Mouse (Mus musculus) large intestine, adult 2 months (tissue): ENCODE measurements at regions not wholly inside any gene's neighbourhood (a gene's known extent, or its start where the extent isn't known, plus 50 kb on each side); places are given as distances from the start of the nearest gene placed in this dataset.

ENCODE experiments used
- DNase-seq: peaks from one replicate; pipeline ENCODE4 v3.0.0-alpha.2; 2012; ENCODE audit warnings: low read depth, low spot score
- WGBS: fragments of 180-500 bp; shearing (Covaris S2); methylation state at CpG from one replicate; pipeline ENCODE4 v1.1.7; 2018; 5-methylcytosine and 5-hydroxymethylcytosine counted together

GRCm38 (mm10) chr11:18729742-18730141, 289.0 kb downstream of the Meis1 start:
- WGBS = 78% methylated on average over 4 of the region's 4 CpGs
- no peak for DNase-seq

DNA sequence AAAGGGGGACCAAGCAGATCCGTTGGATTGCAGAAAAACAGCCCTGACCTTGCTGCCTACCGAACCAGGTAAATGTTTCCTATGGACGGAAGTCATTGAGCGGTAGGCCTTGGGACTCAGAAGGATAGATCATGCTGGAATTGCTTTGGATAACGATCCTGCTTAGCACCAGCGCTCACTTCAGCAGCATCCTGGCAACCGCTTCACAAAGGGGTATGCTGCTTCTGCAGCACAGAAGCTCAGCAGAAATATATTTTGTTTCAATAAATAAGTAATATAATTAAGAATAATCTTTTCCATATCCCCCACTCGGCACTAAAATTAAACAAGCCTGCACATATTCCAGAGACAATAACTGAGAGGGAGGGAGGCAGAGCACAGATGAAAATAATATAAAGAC, 296.0 kb downstream of the Meis1 start:
- WGBS = 89% methylated on average over 8 of the region's 8 CpGs
- no peak for DNase-seq

- WGBS = 58% methylated on average over 1 of the region's 1 CpGs
- DNase-seq = no peak
Measured at GRCm38 (mm10) chr11:18715851-18716126, 303.0 kb downstream of the Meis1 start.

DNA sequence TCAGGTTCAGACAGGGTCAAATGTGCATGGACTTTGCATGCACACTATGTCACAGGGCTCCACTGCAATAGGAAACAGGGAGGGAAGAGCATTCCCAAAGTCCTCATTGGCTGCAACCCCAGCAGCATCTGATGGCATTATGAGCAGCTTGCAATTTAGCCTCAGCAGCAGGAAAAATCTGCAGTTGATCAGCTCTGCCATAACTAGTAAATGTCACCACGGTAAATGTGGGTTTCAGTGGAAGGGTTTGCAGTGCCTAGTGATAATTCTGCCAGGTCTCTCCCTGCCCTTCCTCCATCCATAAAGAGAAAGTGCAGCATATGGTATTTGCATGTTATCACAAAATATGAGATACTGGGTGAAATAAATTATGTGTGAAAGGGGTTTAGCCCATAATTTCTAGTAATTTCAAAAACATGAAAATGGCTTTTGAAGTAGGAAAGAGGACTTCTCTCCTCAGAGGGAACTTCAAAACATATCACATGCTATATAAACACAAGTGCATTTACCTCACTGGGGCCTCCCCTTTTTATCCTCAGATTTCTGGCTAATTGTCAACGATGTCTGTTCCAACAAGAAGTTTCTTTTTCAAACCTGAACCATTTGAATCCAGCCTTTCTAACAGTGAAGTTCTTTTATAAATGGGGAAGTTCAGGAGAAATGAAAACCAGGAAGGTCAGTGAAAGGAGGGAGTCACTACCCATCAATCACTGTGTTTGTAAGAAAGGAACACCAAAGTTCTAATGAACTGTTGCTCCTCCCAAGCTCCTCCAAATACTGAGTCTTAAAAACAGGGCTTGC, 303.5 kb downstream of the Meis1 start:
- no peak for DNase-seq
- 67% methylated on average over 2 of the region's 2 CpGs for WGBS

DNA sequence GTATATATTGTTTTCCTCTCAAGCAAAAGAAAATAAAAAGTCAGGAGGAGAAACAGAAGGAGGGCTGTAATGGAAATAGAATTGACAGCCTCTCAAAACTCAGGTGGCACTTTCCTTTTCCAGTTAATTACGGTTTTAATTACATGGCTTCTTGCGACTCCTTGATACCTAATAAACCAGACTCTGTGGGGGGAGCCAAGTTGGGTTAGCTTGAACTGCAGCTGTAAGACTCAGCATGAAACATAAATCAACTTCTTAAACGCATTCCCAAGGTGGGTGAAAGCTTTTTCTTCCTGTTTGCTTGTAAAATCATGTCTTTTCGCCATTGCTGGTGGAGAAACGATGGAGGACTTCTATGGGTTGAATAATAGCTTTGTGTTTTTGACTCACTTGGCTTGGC, 304.4 kb downstream of the Meis1 start:
- DNase-seq = no peak
- WGBS = 79% methylated on average over 5 of the region's 5 CpGs

- DNase-seq = no peak
- WGBS = 37% methylated on average over 10 of the region's 10 CpGs
Measured at GRCm38 (mm10) chr11:18712642-18713053, 306.1 kb downstream of the Meis1 start.

DNA sequence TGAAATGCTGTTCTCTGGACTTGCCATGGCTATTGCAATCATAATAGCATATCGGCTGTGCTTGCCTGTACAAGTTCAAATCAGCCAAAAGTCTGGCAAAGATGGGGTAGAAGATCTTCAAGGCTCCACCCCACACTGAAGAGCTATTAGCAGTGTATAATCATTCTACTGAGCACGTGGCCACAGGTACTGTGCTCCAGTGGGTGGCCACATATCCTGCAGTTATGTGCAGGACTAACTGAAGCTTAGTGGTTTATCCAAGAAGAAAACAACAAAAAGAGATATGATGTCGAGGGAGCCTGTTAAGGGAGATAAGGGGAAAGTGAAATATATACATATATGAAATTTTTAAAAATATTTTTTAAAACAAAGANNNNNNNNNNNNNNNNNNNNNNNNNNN, 309.2 kb downstream of the Meis1 start:
- DNase-seq = no peak
- 75% methylated on average over 3 of the region's 3 CpGs for WGBS

GRCm38 (mm10) chr11:18681593-18681992, 337.2 kb downstream of the Meis1 start:
- no peak for DNase-seq
- 72% methylated on average over 6 of the region's 6 CpGs for WGBS

DNA sequence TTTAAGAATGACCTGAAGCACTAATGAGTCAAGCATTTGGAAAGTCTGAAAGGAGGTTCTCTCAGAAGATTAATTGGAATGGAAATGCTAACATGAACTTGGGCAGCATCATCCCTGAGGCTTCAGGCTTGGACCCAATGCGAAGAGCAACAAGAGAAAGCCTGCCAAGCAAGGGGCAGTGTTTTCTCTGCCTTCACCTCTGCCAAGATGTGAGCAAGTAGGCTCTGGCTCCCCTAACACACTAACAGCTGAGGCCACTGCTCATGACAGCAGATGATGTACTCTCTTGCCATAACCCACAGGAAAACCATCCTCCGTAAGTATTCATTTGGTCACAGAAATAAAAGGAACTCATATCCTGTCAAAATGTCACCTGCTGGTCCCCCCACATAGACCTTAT, 341.9 kb downstream of the Meis1 start:
- 80% methylated on average over 2 of the region's 2 CpGs for WGBS

DNA sequence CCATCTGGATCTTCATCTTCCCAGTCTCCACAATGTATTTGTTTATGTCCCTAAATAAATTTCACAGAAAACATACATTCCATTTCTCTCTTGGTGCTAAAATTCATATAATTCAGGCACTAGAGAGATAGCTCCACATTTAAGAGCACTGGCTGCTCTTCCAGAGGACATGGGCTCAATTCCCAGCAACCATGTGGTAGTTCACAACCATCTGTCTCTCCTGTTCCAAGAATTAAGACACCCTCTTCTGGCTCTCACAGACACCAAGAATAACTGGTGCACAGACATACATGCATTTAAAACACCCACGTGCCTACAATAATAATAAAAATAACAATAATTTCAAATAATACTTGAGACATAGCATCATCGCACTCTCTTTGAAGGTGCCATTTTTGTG, 347.8 kb downstream of the Meis1 start:
- DNase-seq = no peak
- WGBS = 84% methylated on average over 2 of the region's 2 CpGs

More for the DNA sequence above, 341.9 kb downstream of the Meis1 start:
- DNase-seq = no peak

GRCm38 (mm10) chr11:18669322-18669721, 349.5 kb downstream of the Meis1 start:
- WGBS = 79% methylated on average over 2 of the region's 2 CpGs
- no peak for DNase-seq

- no peak for DNase-seq
- WGBS = 79% methylated on average over 1 of the region's 1 CpGs
Measured at GRCm38 (mm10) chr11:18656358-18656757, 362.4 kb downstream of the Meis1 start.

DNA sequence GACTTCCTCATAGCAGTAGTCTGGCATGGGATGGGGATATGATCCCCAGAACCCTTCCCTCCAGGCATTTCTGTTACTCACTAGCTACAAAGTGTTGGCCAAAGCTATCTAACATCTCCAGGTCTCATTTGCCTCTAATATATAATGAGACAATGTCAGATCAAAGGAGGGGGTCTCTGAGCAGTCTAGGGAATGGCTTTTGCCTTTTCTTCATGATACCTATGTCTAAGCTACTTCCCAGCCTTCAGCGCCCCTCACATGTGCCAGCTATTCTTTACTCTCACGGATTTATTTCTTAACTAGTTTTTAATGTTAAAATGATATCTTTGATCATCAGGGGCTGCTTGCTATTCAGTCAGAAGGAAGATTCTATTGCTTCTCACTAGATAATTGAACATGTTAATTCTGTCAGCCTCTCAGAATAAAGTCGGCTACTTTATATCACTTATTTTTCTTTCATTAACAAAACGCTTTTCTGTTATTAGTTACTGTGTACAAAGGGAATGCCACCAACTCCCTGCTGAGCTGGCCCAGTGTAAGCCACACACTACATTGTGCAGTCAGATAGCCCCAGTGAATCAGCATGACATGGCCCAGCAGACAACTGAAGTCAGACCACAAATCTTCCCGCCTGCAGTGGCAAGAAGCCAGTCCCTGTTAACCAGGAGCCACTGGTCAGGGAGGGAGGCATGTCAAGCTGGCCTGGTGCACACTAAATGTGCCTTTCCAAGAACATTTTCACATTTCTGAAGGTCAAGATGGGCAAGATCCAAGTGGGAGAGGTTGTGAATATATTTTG, 386.6 kb downstream of the Meis1 start:
- no peak for DNase-seq
- WGBS = 79% methylated on average over 5 of the region's 5 CpGs

GRCm38 (mm10) chr11:18631570-18631969, 387.2 kb downstream of the Meis1 start:
- no peak for DNase-seq
- WGBS = 88% methylated on average over 7 of the region's 7 CpGs

DNA sequence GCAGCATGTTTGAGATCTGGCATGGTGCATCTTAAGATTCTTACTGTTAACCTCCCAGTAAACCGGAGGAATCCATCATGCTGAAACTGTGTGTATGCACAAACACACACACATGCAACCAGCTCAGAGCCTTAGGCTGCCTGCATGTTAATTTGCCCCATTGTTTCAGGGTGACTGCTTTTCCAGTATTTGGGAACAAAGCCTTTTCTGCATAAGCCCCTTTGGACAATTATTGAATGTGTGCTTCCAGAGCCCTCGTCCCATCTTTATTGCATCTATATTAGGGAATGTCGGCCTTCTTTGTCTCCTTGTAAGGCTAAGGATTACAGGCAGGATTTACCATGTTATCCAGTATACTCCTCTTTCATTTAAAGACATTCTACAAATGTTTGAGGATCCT, 397.0 kb downstream of the Meis1 start:
- WGBS = 61% methylated on average over 3 of the region's 3 CpGs
- DNase-seq = no peak

GRCm38 (mm10) chr11:18604836-18605235, 413.9 kb downstream of the Meis1 start:
- 62% methylated on average over 6 of the region's 6 CpGs for WGBS
- DNase-seq = no peak

- no peak for DNase-seq
- 80% methylated on average over 6 of the region's 6 CpGs for WGBS
Measured at GRCm38 (mm10) chr11:18601568-18602182, 417.1 kb downstream of the Meis1 start.

DNA sequence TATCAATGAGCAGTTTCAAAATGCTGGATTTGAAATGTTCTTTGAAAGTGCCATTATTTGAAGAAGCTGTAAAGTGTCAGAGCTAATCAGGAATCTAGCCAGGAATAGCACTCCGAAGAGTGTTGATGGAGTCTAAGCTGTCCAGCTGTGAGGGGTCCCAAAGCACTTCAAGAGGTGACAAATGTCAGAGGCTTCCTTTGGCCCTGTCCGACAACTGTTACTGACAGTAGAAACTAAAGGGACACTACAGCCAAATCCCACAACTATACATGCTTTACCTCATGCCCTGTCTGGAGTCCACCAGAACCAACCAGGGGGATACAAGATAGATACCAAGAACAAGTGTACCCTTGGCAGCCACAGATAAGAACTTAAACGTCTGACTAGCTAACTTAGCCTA, 420.4 kb downstream of the Meis1 start:
- WGBS = 86% methylated on average over 3 of the region's 3 CpGs
- DNase-seq = no peak

DNA sequence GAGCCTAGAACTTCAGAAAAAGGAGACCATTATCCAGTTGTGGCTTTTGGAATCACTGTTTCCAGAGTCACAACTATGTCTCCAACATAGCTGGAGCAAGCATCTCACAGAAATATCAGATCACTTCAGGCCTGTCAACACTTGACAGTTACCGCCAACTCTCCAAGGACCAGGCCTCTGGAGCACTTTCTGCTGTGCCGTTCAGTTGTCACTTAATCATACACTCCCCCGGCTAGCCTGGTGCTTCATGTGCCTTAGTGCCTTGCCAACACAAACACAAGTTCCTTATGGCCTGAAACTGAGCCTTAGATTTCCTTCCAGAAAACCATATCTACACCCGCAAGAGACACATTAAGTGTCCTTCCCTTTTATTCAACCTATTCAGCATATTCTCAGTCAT, 421.8 kb downstream of the Meis1 start:
- 86% methylated on average over 4 of the region's 4 CpGs for WGBS
- DNase-seq = no peak

DNA sequence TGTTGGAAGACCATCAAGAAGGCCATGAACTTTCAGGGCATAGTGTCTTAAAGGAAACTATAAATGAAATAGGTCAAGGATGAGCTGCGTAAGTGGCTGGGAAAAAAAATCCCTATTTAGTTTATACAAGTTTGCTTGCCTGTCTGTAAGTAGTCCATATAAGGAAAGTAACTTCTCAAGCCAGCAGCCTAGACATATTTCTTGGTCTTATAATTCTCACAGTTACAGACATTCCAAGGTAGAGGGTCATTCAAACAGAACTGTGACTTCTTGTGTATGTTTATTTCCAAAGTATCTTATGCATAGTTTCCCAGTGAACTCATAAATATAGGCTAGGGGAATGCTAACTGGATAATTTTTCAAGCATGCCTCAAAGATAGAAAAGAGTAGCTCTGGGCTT, 428.3 kb downstream of the Meis1 start:
- WGBS = 71% methylated on average over 1 of the region's 1 CpGs
- DNase-seq = no peak

DNA sequence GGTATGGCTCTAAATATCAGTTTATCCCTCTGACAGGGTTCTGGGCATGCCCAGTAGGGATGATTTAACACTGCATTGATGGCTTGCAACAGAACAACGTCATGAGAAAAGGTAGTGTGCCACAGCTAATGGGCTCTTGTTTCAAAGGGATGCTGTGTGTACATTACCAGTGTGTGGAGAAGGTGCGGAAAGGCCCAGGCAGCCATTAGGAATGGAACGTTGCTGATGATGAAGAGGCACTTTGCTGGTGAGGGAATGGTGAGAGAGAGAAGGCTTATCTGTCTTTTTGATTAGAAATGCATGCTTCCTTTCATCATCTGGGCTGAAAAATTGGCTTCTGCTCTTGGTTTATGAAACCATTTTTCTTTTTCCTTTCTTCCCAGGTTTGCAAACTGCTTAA, 432.3 kb downstream of the Meis1 start:
- DNase-seq = no peak
- 70% methylated on average over 3 of the region's 3 CpGs for WGBS
